Mouse (Mus musculus): ENCODE results near the gene Gab1.

The Gab1 gene

GRCm38 (mm10) chr8:80810916-80811315 is 69.4 kb downstream of the Gab1 start:
- no peak for DNase-seq (ENCODE audit: low read depth, low spot score)

GRCm38 (mm10) chr8:80810442-80810841 is 69.9 kb downstream of the Gab1 start:
- no peak for DNase-seq (ENCODE audit: low read depth, low spot score)

GRCm38 (mm10) chr8:80807807-80808505 is 72.4 kb downstream of the Gab1 start:
- no peak for DNase-seq (ENCODE audit: low read depth, low spot score)

- DNase-seq (ENCODE audit: low read depth, low spot score) = peak; percentile 81
These were observed 76.2 kb downstream of the Gab1 start for GRCm38 (mm10) chr8:80804066-80804619.

DNA sequence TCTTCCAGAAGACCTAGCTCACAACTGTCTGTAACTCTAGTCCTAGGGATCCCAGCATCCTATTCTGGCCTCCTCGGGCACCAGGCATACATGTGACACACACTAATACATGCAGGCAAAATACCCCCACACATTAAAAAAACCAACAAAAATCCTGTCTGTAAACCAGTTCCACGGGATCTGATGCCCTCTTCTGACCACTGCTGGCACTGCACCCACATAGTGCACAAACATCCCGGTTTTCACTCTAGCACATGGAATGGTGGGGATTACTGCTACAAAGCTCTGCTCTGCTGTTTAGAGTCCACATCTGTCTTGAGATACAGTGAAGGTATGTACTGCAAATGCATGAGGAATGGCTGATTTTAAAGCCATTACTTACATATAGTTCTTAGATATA is 81.5 kb downstream of the Gab1 start:
- no peak for DNase-seq (ENCODE audit: low read depth, low spot score)

DNA sequence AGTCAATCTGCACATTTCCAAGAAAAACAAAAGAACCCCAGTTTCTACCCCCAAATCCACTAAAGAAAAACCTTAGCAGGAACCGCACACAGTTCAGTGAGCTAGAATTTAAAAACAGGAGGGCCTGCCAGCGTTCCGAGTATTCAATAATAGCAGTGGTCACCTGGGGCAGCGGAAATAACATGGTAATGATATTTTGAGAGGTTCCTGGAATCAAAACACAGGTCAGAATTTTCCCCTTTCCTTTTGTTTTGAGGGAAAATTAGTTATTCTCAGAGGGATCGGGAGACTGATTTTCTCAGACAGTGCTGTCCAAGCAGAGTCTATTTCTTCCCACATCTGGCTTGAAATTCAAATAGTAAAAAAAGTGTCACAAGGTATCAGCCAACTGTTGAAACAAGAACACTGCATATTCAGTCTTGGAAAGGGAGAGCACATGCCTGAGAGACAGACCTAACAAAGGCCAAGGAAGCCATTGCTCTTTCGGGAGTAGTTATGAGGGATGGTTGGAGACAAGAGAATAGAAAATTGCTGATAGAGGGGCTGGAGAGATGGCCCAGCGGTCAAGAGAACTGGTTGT is 82.0 kb downstream of the Gab1 start:
- DNase-seq (ENCODE audit: low read depth, low spot score) = no peak

DNA sequence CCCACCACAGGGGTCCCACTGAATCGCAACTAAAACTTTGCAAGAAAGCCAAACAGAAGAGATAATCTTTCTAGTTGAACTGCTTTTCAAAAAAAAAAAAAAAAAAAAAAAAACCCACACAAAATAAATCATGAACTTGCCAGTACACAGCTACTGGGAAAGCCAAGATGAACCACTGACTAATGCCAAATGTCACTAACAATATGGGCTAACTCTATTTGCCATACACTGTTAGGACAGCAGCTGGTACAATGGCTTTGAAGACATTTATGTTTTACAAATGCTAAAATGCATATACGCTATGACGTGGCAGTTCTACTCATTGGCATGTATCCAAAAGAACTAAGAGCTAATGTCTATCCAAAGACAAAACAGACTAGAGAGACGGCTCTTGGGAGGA is 84.2 kb downstream of the Gab1 start:
- no peak for DNase-seq (ENCODE audit: low read depth, low spot score)

DNA sequence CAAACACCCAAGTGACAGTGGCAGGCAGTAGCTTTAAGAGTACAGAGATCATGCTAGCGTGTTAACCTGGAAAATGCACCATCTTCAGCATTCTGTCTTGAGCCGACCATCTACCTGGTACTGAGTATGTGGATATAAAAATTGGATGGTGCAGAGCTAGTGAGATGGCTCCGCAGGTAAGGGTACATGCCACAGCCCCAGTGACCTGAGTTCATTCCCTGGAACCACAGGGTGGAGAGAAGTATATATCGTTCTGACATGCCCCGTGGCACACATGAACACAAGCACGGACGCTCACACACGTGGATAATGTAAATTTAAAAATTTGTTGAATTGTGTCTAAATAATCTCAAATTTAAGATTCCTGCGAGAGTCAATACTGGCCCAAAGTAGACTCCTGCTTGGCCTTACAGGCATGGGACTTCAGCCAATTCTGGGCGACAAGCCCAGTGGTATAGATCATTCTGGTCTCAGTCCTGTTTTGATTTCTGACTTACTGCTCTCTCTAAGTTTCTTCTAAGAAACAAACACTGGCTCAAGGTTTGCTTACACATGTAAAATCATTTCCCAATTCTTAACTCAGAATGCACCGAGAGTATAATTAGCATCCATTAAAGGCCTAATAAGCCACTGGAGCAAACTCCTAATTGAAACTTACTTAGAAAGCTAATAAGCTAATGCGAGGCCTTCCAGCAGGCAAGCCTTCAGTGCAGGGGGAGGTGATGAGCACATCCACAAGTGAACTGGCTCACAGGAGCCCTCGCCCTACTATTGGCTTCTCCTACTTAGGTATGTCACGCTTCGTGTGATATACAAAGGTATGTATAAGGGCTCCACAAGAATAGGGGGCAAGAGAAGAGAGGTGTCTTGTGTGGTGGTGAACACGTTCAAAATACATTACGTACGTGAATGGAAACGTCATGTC is 85.5 kb downstream of the Gab1 start:
- DNase-seq (ENCODE audit: low read depth, low spot score) = no peak

DNA sequence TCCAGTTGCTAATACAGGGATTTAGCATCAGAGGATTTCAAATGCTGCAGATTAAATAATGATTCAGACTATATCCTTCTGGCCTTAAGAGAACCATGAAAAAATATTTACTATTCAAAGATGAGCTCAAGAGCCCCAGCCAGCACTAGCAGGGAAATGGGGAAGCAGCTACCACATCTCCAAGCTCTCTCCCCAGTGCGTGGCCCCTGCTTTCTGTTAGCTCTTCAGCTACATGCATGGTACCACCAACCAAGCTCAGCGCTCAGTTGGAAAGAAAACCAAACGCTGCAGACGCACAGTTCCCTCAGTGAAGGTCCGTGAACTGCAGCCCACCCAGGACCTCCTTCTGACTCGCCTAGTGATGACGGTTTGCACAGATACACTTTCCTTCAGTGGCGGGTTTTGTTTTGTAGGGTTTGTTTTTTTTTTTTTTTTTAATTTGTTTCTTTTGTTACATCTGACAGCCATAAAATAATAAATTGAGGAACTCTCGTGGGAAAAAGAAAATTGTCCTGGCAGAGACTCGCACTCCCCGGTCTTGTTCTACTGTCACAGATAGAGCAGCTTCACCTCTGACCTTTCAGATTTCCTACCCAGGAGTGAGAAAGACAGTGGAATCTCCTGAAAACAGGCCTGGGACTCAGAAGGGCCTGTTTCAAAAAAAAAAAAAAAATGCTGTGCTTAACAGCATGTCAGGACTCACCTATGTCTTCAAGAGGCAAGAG is 86.4 kb downstream of the Gab1 start:
- DNase-seq (ENCODE audit: low read depth, low spot score) = no peak

GRCm38 (mm10) chr8:80792214-80792613 is 88.1 kb downstream of the Gab1 start:
- DNase-seq (ENCODE audit: low read depth, low spot score) = peak; percentile 38

- no peak for DNase-seq (ENCODE audit: low read depth, low spot score)
These were observed 91.0 kb downstream of the Gab1 start for GRCm38 (mm10) chr8:80789324-80789723.

GRCm38 (mm10) chr8:80784559-80784958 is 95.8 kb downstream of the Gab1 start:
- DNase-seq (ENCODE audit: low read depth, low spot score) = no peak

DNA sequence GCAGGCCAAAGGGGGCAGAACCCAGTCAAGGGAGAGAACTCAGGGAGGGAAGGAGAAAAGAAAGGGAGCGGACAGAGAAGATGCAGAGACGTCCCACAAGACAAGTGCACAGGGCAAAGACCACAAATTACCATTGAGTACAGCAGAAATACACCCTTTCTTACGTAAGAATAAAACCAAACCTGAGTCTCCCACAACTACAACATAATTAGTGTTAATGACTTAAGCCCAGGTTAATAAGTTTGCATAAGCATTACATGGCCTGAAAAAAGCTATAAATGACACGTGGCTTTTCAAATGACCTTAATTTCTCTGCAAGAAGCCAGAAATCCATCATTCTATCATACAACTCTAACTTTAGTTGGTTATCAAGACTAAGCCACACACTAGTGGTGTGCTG is 97.0 kb downstream of the Gab1 start:
- DNase-seq (ENCODE audit: low read depth, low spot score) = no peak

DNA sequence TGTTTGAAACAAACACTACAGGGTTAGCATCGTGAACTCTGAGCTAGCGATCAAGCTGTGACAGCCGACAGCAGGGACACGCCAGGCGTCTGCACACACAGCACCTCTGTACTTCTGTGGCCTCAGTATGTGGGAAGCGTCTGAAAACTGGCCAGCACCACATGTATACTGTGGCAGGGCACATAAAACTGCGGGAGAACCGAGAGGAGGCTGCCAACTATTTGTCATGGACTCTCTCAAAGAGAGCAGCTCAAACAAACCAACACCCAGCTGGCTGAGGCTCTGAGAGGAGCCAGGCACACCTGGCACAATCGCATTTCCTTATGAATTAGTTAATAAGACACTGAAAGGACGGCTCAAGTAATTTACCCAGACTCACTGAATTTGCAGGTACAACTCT is 99.0 kb downstream of the Gab1 start:
- no peak for DNase-seq (ENCODE audit: low read depth, low spot score)

DNA sequence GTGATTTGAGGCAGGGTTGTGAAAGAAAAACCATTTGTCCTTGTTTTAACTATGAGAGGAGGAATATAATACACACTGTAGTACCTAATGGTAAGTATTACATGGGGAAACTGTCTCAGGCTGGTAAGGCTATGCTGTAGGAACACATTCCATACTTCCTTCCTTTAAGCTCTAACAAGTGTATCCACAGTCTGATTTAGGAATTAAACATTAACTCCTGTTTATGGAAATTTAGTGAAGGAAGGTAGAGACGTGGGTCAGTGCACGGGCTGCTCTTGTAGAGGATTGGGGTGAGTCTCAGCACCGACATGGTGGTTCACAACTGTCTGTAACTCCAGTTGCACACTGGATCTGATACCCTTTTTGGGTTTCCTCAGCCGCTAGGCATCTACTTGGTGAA is 100.0 kb downstream of the Gab1 start:
- DNase-seq (ENCODE audit: low read depth, low spot score) = no peak

DNA sequence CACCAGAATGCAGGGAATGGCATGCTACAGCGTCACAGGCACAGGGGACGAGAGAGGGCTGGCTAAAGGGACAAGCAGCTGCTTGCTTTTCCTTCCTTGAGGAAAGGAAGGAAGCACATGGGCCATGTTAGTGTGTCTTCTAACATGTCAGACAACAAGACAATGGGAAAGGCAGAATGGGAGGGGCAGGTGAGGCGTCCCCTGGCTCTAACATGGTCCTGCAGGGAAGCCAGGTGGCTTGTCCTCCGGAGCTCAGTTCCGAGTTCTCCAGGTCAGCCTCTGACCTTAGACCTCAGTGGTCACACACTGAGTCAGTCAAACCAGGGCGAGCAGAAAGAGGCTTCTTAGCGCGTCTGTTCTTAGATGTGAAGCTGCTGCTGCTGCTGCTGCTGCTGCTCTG is 103.9 kb downstream of the Gab1 start:
- no peak for DNase-seq (ENCODE audit: low read depth, low spot score)

DNA sequence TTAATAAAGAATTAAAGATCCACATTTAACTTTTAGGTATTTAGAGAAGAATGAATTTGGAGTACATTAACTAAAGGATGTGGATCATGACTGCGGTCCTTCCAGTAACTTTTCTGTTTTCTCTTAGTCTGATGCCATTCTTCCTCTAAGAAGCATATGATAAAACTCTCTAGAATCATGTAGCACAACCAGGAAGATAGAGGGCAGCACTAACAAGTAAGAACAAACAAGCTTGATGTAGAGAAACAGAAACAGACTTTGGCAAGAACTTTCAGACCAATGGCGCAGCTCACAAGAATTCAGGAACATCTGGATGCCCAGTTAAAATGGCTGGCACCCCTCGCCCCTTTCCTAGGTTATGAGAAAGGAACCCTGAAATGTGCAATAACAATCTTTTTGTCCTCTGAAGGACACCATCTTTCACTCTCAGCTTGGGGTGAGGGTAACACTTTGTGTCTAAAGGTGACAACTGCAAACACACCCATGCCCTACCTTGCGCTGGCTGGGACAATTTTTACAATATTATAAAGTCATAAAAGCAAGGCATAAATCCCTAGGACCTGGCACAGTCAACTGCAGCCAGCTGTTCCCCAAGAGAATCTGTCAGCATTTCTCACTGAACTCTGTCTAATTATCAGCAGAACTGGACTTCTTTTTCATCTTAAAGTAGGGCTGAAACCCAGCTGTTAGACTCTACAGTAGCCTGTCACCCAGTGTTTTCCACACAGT is 107.4 kb downstream of the Gab1 start:
- DNase-seq (ENCODE audit: low read depth, low spot score) = peak; percentile 52

DNA sequence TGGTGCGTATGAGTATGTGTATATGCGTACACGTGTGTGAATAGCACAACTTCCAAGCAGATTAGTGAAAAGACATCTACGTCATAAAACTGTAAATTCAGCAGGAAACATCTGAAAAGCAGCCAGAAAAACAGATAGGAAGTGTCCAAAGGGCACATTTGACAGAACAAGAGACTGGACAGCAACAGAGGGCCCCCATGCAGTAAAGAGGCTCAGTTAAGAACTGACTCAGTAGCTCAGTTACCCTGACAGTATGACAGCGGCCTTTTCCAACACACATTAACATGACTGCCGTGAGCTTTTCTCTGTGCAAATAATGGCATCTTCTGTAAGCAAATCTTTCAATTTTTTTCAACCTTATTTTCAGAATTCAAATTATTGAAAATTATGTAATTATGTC is 111.9 kb downstream of the Gab1 start:
- DNase-seq (ENCODE audit: low read depth, low spot score) = no peak

DNA sequence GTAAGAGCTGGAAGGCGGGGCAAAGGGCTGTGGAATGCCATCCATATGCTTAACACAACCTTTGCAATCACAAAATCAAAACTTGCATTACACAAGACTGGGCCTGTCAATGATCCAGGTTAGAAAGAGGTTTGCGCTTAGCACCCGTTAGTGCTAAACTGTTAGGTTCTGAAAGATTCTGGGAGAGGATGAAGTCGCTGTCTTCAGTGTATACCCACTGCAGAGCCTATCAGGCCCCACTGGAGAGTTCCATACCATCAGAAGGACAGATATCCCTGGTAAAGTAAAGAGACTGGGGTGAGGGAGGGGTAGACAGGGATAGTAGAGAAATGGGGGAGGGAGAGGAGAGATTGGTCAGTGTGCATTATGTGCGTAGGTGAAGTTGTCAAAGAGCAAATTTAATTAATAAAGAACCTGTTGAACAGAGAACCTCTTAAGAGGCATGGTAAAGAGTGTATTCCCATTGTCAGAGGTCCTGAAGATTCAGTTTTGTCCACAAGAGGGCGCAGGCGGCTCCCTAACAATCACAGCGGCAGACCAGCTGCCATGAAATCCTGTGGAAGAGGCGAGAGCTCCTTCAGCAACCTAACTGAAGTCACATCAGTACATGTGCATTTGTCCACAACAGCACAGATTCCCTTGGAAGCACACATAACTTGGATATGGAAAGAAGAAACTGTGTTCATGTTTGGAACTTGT is 127.2 kb downstream of the Gab1 start:
- DNase-seq (ENCODE audit: low read depth, low spot score) = peak; percentile 79

GRCm38 (mm10) chr8:80752429-80752828 is 127.9 kb downstream of the Gab1 start:
- no peak for DNase-seq (ENCODE audit: low read depth, low spot score)

Data from A20 (cell line).